Mouse (Mus musculus) midbrain, postnatal 0 days (tissue): ENCODE measurements around the gene Zdhhc22. TPM values are rescaled to one million over a fixed set of nuclear protein-coding genes. Genes with fewer than 3 reads are reported as not detected.
A peak's percentile ranks its signal among the peaks of the same experiment; 100 is the strongest.

Experiments
- ATAC-seq: fragments of 200-750 bp; cut with Nextera tagmentation; 2 replicates; pipeline ENCODE4 v1.8.0; 2017; ENCODE audit warnings: moderate number of reproducible peaks, mild to moderate bottlenecking, moderate TSS enrichment, moderate library complexity; ENCODE audit not compliant: low FRiP score
- DNase-seq: peaks from one replicate; pipeline ENCODE4 v3.0.0-alpha.2; 2015; ENCODE audit warnings: low spot score
- H3K27ac ChIP-seq: fragments of 300-500 bp; sonication (generic); 2 replicates; pipeline ENCODE4 v1.5.1; 2014; ENCODE audit warnings: low read depth, mild to moderate bottlenecking, low read length, mixed read lengths
- H3K27me3 ChIP-seq: fragments of 300-500 bp; sonication (generic); 2 replicates; pipeline ENCODE4 v1.6.1; 2014; ENCODE audit warnings: low read length, control low read depth, mixed read lengths; ENCODE audit not compliant: insufficient read depth
- H3K36me3 ChIP-seq: fragments of 300-500 bp; sonication (generic); 2 replicates; pipeline ENCODE4 v1.6.1; 2014; ENCODE audit warnings: low read length, control low read depth, mixed read lengths; ENCODE audit not compliant: insufficient read depth
- H3K4me1 ChIP-seq: fragments of 300-500 bp; sonication (generic); 2 replicates; pipeline ENCODE4 v1.6.1; 2014; ENCODE audit warnings: mild to moderate bottlenecking, control low read depth, antibody characterized with exemption, low read length, mixed read lengths; ENCODE audit not compliant: insufficient read depth
- H3K4me2 ChIP-seq: fragments of 300-500 bp; sonication (generic); 2 replicates; pipeline ENCODE4 v1.6.1; 2014; ENCODE audit warnings: low read depth, mild to moderate bottlenecking, low read length, mixed read lengths; ENCODE audit not compliant: poor library complexity, severe bottlenecking
- H3K4me3 ChIP-seq: fragments of 300-500 bp; sonication (generic); 2 replicates; pipeline ENCODE4 v1.5.1; 2014; ENCODE audit warnings: low read depth, mild to moderate bottlenecking, low read length, moderate library complexity
- H3K9ac ChIP-seq: fragments of 300-500 bp; sonication (generic); replicated peaks from 2 replicates; pipeline ENCODE4 v1.6.1; 2014; ENCODE audit warnings: mild to moderate bottlenecking, low read length, moderate library complexity, mixed read lengths; ENCODE audit not compliant: poor library complexity, severe bottlenecking
- H3K9me3 ChIP-seq: fragments of 300-500 bp; sonication (generic); 2 replicates; pipeline ENCODE4 v1.6.1; 2016; ENCODE audit warnings: low read length, control low read depth
- CTCF ChIP-seq: IDR thresholded peaks from 2 replicates; pipeline ENCODE4 v1.5.1; 2016; ENCODE audit warnings: antibody characterized with exemption, mild to moderate bottlenecking
- WGBS: fragments of 180-500 bp; shearing (Covaris S2); extraction: QIAGEN DNeasy Blood & Tissue Kit; methylation state at CpG from one replicate; pipeline ENCODE4 v1.1.7; 2014; 5-methylcytosine and 5-hydroxymethylcytosine counted together
- polyA plus RNA-seq: library from polyadenylated mRNA; unstranded; fragments of >200 nt; fragmentation: Nextera tagmentation; extraction: Ambion mirVana; gene quantifications from 2 replicates; pipeline ENCODE4 v1.2.1, GENCODE M21; 2015
- total RNA-seq: library from RNA; depleted of rRNA; stranded (reverse); fragments of >200 nt; gene quantifications from 2 replicates; pipeline ENCODE4 v1.2.3, GENCODE M21; 2014

Gene Zdhhc22
- total and polyA plus RNA-seq, 2 experiments from 2014 or later = 21.9 to 32.2 TPM

GRCm38 (mm10) chr12:87018756-87019155 lies 28.5 kb upstream of the Zdhhc22 start:
- 92% methylated on average over 2 of the region's 2 CpGs for WGBS
- no peak overlapping the region for H3K9ac ChIP-seq
- H3K9me3 ChIP-seq = no peaks in the 10 kb centered on the region
- DNase-seq (no peak), ATAC-seq (no peak)
- no peak overlapping the region for H3K4me3 ChIP-seq
- no peaks in the 10 kb centered on the region for H3K4me1 ChIP-seq
- H3K27me3 ChIP-seq = no peaks in the 10 kb centered on the region
- H3K4me2 ChIP-seq = no peak overlapping the region
- H3K27ac ChIP-seq = no peak overlapping the region
- no peak for TF ChIP-seq CTCF
- H3K36me3 ChIP-seq = no peaks in the 10 kb centered on the region

- ATAC-seq (no peak), DNase-seq (no peak)
- H3K4me1 ChIP-seq = no peaks in the 10 kb centered on the region
- no peaks in the 10 kb centered on the region for H3K36me3 ChIP-seq
- WGBS = 47% methylated on average over 3 of the region's 3 CpGs
- TF ChIP-seq CTCF = peak; percentile 54
- H3K4me2 ChIP-seq = no peak overlapping the region
- H3K27me3 ChIP-seq = no peaks in the 10 kb centered on the region
- H3K9ac ChIP-seq = no peak overlapping the region
- H3K27ac ChIP-seq = no peak overlapping the region
- no peaks in the 10 kb centered on the region for H3K9me3 ChIP-seq
- H3K4me3 ChIP-seq = no peak overlapping the region
These were observed 26.8 kb upstream of the Zdhhc22 start for GRCm38 (mm10) chr12:87017041-87017440.

- DNase-seq (no peak), ATAC-seq (no peak)
- Histone ChIP-seq H3K9me3 (no peaks in the 10 kb centered on the region), H3K36me3 (no peaks in the 10 kb centered on the region), H3K9ac (0 out of 2 replicates have a peak overlapping the region, but pooled peaks have one; percentile 29), H3K4me3 (no peak overlapping the region), H3K27me3 (no peaks in the 10 kb centered on the region), H3K4me1 (peaks cover 8% of the 10 kb centered on the region; the same call in 1 of the 2 replicates), H3K4me2 (no peak overlapping the region), H3K27ac (0 out of 2 replicates have a peak overlapping the region, but pooled peaks have one; percentile 18)
- no peak for TF ChIP-seq CTCF
- 80% methylated on average over 4 of the region's 4 CpGs for WGBS
These were observed 14.4 kb upstream of the Zdhhc22 start for GRCm38 (mm10) chr12:87004596-87004995.

- Histone ChIP-seq H3K4me2 (no peak overlapping the region), H3K9ac (no peak overlapping the region), H3K9me3 (no peaks in the 10 kb centered on the region), H3K27ac (no peak overlapping the region), H3K27me3 (no peaks in the 10 kb centered on the region), H3K4me1 (peaks cover 8% of the 10 kb centered on the region; the same call in 1 of the 2 replicates), H3K4me3 (no peak overlapping the region), H3K36me3 (no peaks in the 10 kb centered on the region)
- no peak for TF ChIP-seq CTCF
- WGBS = 63% methylated on average over 3 of the region's 3 CpGs
- DNase-seq (no peak), ATAC-seq (no peak)
These were observed 13.4 kb upstream of the Zdhhc22 start for GRCm38 (mm10) chr12:87003606-87004005.

GRCm38 (mm10) chr12:87002815-87003214 lies 12.6 kb upstream of the Zdhhc22 start:
- Histone ChIP-seq H3K9me3 (no peaks in the 10 kb centered on the region), H3K27me3 (no peaks in the 10 kb centered on the region), H3K4me1 (peaks cover 8% of the 10 kb centered on the region; the same call in 1 of the 2 replicates), H3K4me2 (no peak overlapping the region), H3K9ac (no peak overlapping the region), H3K36me3 (no peaks in the 10 kb centered on the region), H3K4me3 (no peak overlapping the region), H3K27ac (no peak overlapping the region)
- ATAC-seq (no peak), DNase-seq (no peak)
- 71% methylated on average over 7 of the region's 7 CpGs for WGBS
- no peak for TF ChIP-seq CTCF

- Histone ChIP-seq H3K4me3 (no peak overlapping the region), H3K4me2 (no peak overlapping the region), H3K9me3 (no peaks in the 10 kb centered on the region), H3K4me1 (peaks cover 8% of the 10 kb centered on the region; the same call in 1 of the 2 replicates), H3K27ac (no peak overlapping the region), H3K27me3 (no peaks in the 10 kb centered on the region), H3K36me3 (no peaks in the 10 kb centered on the region), H3K9ac (no peak overlapping the region)
- WGBS = 56% methylated on average over 7 of the region's 7 CpGs
- TF ChIP-seq CTCF = no peak
- ATAC-seq (no peak), DNase-seq (no peak)
These were observed 12.0 kb upstream of the Zdhhc22 start for GRCm38 (mm10) chr12:87002209-87002608.
